Mouse (Mus musculus) intestine, embryonic 16.5 days (tissue): ENCODE measurements around the gene Fkbp6. TPM values are rescaled to one million over a fixed set of nuclear protein-coding genes. Genes with fewer than 3 reads are reported as not detected.

Experiments used
- ATAC-seq: fragments of 200-750 bp; cut with Nextera tagmentation; 2 replicates; pipeline ENCODE4 v1.8.0; 2017; ENCODE audit warnings: moderate TSS enrichment, moderate library complexity
- H3K27ac ChIP-seq: fragments of 300-500 bp; sonication (generic); 2 replicates; pipeline ENCODE4 v1.5.1; 2014; ENCODE audit warnings: mild to moderate bottlenecking, low read length
- H3K27me3 ChIP-seq: fragments of 300-500 bp; sonication (generic); replicated peaks from 2 replicates; pipeline ENCODE4 v1.6.1; 2014; ENCODE audit warnings: low read length, control low read depth, mixed read lengths; ENCODE audit not compliant: control insufficient read depth, insufficient read depth
- H3K36me3 ChIP-seq: fragments of 300-500 bp; sonication (generic); 2 replicates; pipeline ENCODE4 v1.6.1; 2014; ENCODE audit warnings: low read length, control low read depth; ENCODE audit not compliant: control insufficient read depth, insufficient read depth
- H3K4me1 ChIP-seq: fragments of 300-500 bp; sonication (generic); 2 replicates; pipeline ENCODE4 v1.6.1; 2014; ENCODE audit warnings: low read length, control low read depth, mixed read lengths; ENCODE audit not compliant: control insufficient read depth, insufficient read depth
- H3K4me2 ChIP-seq: fragments of 300-500 bp; sonication (generic); 2 replicates; pipeline ENCODE4 v1.6.1; 2014; ENCODE audit warnings: low read depth, low read length, control low read depth
- H3K4me3 ChIP-seq: fragments of 300-500 bp; sonication (generic); 2 replicates; pipeline ENCODE4 v1.5.1; 2014; ENCODE audit warnings: mild to moderate bottlenecking, low read length
- H3K9ac ChIP-seq: fragments of 300-500 bp; sonication (generic); 2 replicates; pipeline ENCODE4 v1.6.1; 2014; ENCODE audit warnings: low read depth, low read length
- H3K9me3 ChIP-seq: fragments of 300-500 bp; sonication (generic); 2 replicates; pipeline ENCODE4 v1.6.1; 2016; ENCODE audit warnings: low read length, control low read depth; ENCODE audit not compliant: control insufficient read depth
- WGBS: fragments of 180-500 bp; shearing (Covaris S2); extraction: QIAGEN DNeasy Blood & Tissue Kit; methylation state at CpG from one replicate; pipeline ENCODE4 v1.1.7; 2014; 5-methylcytosine and 5-hydroxymethylcytosine counted together
- polyA plus RNA-seq: library from polyadenylated mRNA; unstranded; fragments of >200 nt; fragmentation: Nextera tagmentation; extraction: Ambion mirVana; gene quantifications from 2 replicates; pipeline ENCODE4 v1.2.1, GENCODE M21; 2015

Fkbp6 gene
- 0.47 and 0.48 TPM in 2 replicates for polyA plus RNA-seq

- 89% methylated on average over 35 of the region's 35 CpGs for WGBS
- ATAC-seq: no peak
Measured at GRCm38 (mm10) chr5:135349862-135350261, at the start of gene Fkbp6. Gene Fkbp6 (minus strand): TSS chr5:135350044.

DNA sequence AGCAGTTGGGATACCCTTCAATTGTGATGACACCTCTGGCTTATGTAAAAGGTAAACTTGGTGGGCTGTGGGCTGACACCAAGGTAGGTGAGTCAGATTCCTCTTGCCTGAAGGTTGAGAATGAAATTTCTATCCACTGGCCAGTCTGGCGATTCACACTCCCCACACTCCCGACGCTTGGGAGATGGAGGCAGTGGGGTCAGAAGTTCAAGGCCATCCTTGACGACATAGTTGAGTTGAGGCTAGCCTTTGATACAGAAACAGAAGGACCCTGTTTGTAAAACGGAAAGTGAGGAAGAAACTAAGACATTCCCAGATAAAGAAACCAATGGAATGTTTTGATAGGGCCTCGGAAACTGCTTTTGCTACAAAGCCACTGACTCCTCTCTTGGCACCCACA lies 49.5 kb upstream of the Fkbp6 start:
- Histone ChIP-seq H3K9ac (no peak overlapping the region), H3K4me1 (peaks cover 3% of the 10 kb centered on the region; the same call in 1 of the 2 replicates), H3K27me3 (no peaks in the 10 kb centered on the region), H3K9me3 (no peaks in the 10 kb centered on the region), H3K27ac (no peak overlapping the region), H3K4me2 (no peak overlapping the region), H3K4me3 (no peak overlapping the region), H3K36me3 (no peaks in the 10 kb centered on the region)
- no peak for ATAC-seq
- 57% methylated on average over 6 of the region's 6 CpGs for WGBS

More at GRCm38 (mm10) chr5:135349862-135350261, at the start of gene Fkbp6:
- Histone ChIP-seq H3K4me1 (no peaks in the 10 kb centered on the region), H3K27me3 (no peaks in the 10 kb centered on the region), H3K27ac (no peak within 1 kb of the TSS), H3K9me3 (peaks cover 6% of the 10 kb centered on the region; the same call in 1 of the 2 replicates), H3K36me3 (no peaks in the 10 kb centered on the region), H3K4me3 (no peak within 1 kb of the TSS), H3K4me2 (no peak within 1 kb of the TSS), H3K9ac (no peak within 1 kb of the TSS)

DNA sequence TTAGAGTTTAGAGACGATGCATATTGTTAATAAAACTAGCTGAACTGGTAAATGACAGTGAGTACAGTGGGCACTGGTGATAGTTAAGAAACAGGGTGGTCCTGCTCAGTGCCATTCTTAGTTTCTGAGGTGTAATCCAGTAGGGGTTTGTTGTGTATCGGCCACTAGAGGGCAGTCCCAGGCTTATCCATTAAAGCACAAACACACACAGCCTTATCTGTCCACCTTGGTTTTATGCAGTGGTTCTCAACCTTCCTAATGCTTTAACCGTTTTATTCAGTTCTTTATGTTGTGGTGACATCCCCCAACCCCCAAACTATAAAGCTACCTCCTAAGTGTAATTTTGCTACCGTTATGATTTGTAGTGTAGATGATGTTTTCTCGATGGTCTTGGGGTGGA lies 46.0 kb upstream of the Fkbp6 start:
- H3K9me3 ChIP-seq: no peaks in the 10 kb centered on the region
- ATAC-seq: no peak
- H3K9ac ChIP-seq: no peak overlapping the region
- H3K27me3 ChIP-seq: no peaks in the 10 kb centered on the region
- no peak overlapping the region for H3K4me3 ChIP-seq
- no peak overlapping the region for H3K4me2 ChIP-seq
- H3K27ac ChIP-seq: no peak overlapping the region
- H3K4me1 ChIP-seq: peaks cover 12% of the 10 kb centered on the region
- WGBS: 46% methylated on average over 5 of the region's 5 CpGs
- peaks cover 3% of the 10 kb centered on the region; the same call in 1 of the 2 replicates for H3K36me3 ChIP-seq

DNA sequence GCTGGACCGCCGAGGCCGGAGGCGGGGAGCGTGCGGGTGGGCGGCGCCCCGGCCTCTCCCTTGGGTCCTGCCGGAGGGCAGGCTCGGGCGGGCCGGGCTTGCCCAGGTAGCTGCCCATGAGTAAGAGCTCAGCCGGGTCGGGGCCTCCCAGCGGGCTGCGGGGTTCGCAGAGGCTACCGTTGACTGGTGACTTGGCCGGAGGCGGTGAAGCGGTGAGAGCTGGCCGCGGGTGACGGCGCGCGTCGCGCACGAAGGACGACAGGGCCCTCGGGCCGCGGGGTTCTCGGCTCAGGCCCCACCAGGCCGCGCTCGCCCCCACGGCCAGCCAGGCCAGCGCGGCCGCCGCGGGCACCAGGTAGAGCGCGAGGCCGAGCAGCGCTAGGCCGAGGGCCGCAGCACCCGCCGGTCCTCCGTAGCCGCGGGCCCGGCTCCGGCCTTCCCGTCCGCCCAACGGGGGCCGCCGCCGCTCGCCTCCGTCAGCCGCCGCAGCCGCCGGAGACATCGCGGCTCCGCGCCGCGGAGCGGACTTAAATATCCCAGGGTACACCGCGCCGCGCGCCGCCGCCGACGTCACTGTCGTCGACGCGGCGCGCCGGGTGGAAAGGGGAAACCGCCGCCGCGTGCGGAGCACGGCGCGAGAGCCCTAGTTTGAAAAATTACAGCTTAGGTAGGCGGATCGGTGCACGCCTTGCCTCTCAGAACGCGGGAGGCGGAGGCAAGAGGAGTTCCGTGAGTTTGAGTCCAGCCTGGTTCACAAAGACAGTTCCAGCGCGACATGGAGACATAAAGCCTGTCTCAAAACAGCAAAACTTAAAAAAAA lies 44.4 kb upstream of the Fkbp6 start, which contains the start of gene Pom121:
Pom121 (minus strand) TSS at position 543 of the 820 bp plus-strand sequence.
- H3K9me3 ChIP-seq: no peaks in the 10 kb centered on the region
- H3K4me1 ChIP-seq: peaks cover 12% of the 10 kb centered on the region
- H3K27me3 ChIP-seq: no peaks in the 10 kb centered on the region
- peak; percentile 92 for ATAC-seq
- H3K4me3 ChIP-seq: peak within 1 kb of the TSS; percentile 95
- H3K36me3 ChIP-seq: peaks cover 3% of the 10 kb centered on the region; the same call in 1 of the 2 replicates
- H3K4me2 ChIP-seq: peak within 1 kb of the TSS; percentile 70
- H3K27ac ChIP-seq: peak within 1 kb of the TSS; percentile 86
- under 1% methylated on average over 98 of the region's 110 CpGs for WGBS
- peak within 1 kb of the TSS; percentile 97 for H3K9ac ChIP-seq

DNA sequence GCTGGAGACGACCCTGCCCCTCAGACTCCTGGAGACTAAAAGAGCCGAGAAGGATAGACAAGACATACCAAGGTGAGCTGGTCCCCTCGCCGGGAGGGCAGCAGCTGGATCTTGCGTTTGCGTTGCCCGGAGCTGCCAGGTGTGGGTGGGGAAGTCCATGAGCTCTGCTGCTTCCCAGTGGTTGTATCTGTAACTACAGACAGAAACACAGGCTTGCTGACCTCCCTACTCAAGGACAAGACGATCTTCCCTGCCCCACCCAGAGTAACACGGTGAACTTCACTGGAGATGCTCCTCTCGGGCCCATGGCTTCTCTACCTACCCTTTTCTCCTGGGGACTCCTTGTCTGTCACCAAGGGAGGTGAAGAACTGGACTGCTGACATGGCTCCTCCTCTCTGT lies 33.9 kb upstream of the Fkbp6 start:
- peaks cover 55% of the 10 kb centered on the region for H3K36me3 ChIP-seq
- H3K9ac ChIP-seq: no peak overlapping the region
- H3K4me3 ChIP-seq: no peak overlapping the region
- H3K27me3 ChIP-seq: no peaks in the 10 kb centered on the region
- no peak for ATAC-seq
- no peaks in the 10 kb centered on the region for H3K4me1 ChIP-seq
- H3K4me2 ChIP-seq: no peak overlapping the region
- 76% methylated on average over 10 of the region's 10 CpGs for WGBS
- H3K27ac ChIP-seq: no peak overlapping the region
- no peaks in the 10 kb centered on the region for H3K9me3 ChIP-seq

DNA sequence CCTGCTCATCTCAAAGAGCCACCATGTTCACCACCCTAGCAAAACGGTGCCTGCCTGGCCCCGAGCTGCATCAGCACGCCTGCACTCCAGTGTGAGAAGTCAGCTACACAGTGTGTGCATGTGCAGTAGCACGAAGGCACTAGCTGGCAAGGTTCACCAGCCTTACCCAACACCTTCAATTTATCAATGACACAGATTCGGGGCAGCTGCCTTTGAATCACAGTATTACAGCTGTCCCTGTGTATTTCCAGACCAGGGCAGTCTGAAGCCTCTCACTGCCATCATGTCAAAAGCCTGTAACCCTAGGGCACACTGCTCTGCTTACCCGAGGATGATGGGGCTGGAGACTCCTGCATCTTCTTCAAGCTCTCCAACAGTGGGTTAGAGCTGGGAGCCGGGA lies 32.9 kb upstream of the Fkbp6 start:
- WGBS: 85% methylated on average over 7 of the region's 7 CpGs
- Histone ChIP-seq H3K4me1 (no peaks in the 10 kb centered on the region), H3K9me3 (no peaks in the 10 kb centered on the region), H3K27me3 (no peaks in the 10 kb centered on the region), H3K27ac (no peak overlapping the region), H3K9ac (no peak overlapping the region), H3K4me2 (no peak overlapping the region), H3K36me3 (peaks cover 63% of the 10 kb centered on the region), H3K4me3 (no peak overlapping the region)
- ATAC-seq: no peak

DNA sequence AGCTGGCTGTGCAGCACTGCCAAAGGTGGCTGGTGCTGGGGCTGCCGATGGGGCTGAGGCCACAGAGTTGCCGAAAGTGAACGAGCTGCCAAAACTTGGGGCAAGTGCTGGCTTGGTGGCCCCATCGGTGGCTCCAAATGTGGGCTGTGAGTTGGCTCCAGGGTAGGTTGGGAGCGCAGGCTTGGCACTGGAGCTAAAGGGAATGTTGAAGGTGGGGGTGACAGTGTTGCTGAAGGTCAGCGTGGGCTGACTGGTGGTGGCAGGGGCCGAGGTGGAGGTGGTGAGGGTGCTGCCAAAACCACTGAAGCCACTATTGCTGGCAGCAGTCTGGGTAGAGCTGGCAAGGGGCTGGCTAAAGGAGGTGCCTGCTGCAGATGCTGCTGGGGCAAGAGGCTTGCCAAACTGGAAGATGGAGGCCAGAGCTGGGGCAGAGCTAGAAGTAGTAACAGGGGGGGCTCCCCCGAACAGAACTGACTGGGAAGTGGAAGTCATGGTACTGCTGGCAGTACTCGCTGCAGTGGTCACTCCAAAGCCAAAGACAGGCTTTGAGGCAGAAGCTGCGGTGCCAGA lies 31.6 kb upstream of the Fkbp6 start:
- Histone ChIP-seq H3K4me3 (no peak overlapping the region), H3K9me3 (no peaks in the 10 kb centered on the region), H3K27ac (no peak overlapping the region), H3K4me2 (no peak overlapping the region), H3K4me1 (no peaks in the 10 kb centered on the region), H3K9ac (no peak overlapping the region), H3K36me3 (peaks cover 55% of the 10 kb centered on the region), H3K27me3 (no peaks in the 10 kb centered on the region)
- ATAC-seq: no peak
- 93% methylated on average over 10 of the region's 10 CpGs for WGBS

DNA sequence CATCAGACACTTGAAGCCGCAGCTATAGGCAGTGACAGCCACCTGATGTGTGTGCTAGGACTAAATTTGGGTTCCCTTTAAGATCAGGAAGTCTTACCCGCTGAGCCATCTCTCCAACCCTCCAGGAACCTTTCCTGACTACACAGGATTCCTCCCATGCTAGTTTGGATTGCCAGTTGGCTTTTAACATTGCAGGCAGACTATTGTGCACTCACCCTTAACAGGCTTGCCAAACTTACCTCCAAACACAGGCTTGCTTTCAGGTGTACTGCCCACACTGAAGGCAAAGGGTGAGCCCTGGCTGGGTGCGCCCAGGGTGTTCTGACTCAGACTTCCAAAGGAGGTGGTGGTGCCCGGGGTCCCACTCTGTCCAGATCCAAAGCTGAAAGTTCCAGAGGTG lies 30.8 kb upstream of the Fkbp6 start:
- peaks cover 56% of the 10 kb centered on the region for H3K36me3 ChIP-seq

DNA sequence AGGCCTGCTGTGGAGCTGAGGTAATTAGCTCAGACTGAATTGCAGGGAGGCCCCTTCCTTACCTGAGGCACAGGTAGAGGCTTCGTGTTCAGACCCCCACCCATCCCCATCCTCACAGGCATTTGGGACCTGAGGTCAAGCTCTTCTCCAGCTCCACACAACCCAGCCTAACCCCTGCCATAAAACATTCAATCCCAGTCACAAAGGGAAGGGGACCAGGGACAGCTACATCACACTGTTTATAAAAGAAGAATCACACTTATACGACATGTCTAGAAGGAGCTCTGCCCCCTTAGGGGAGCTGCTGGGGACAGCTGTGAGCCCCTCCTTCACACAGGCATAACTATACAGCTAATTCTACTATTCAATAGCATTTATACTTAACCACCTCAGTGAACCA lies 26.5 kb upstream of the Fkbp6 start:
- peaks cover 45% of the 10 kb centered on the region for H3K36me3 ChIP-seq
- ATAC-seq: no peak
- no peaks in the 10 kb centered on the region for H3K4me1 ChIP-seq
- no peaks in the 10 kb centered on the region for H3K27me3 ChIP-seq
- no peak overlapping the region for H3K4me3 ChIP-seq
- no peak overlapping the region for H3K9ac ChIP-seq
- no peaks in the 10 kb centered on the region for H3K9me3 ChIP-seq
- WGBS: 47% methylated on average over 2 of the region's 2 CpGs
- H3K4me2 ChIP-seq: no peak overlapping the region
- no peak overlapping the region for H3K27ac ChIP-seq

More for the DNA sequence above, 30.8 kb upstream of the Fkbp6 start:
- Histone ChIP-seq H3K27me3 (no peaks in the 10 kb centered on the region), H3K4me3 (no peak overlapping the region), H3K9ac (no peak overlapping the region), H3K27ac (no peak overlapping the region), H3K4me1 (no peaks in the 10 kb centered on the region), H3K9me3 (no peaks in the 10 kb centered on the region), H3K4me2 (no peak overlapping the region)
- ATAC-seq: no peak
- WGBS: 96% methylated on average over 4 of the region's 4 CpGs
